Comparison of ENCODE assay signal across 27 mouse cellular contexts in the genomic region with DNA sequence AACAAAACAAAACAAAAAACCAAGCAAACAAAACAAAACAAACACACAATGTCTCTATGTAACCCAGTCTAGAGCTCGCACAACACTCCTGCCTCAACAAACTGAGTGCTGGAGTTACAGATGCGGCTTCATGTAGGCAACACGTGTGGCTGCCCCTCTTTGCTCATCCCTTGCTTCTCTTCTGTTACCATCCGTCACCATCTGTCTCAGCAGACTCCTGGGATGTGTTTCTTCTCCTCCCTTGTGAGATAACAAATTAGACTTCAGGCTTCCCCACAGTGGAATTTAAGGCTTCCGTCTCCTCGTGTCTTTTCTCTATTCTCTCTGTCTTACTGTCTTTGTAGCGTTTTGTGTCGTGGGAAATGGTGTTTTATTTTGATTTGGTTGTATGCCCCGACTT. TPM values are rescaled to one million over a fixed set of nuclear protein-coding genes. Genes with fewer than 3 reads are reported as not detected.
A peak's percentile ranks its signal among the peaks of the same experiment; 100 is the strongest.
DNase-seq lines count a peak whose midpoint lies in the region; ATAC-seq lines count a peak whose summit lies in the region.
"Had no signal": no experiment of that assay in that cellular context is flagged by ENCODE, and none has a peak within 500 bp of the region (broad histone marks: within the 10 kb centered on the region; RNA-seq: fewer than 3 reads in every experiment).

No protein-coding gene starts in this region.

- no peak overlapping the region for H3K27ac ChIP-seq in heart, embryonic 12.5 days (ENCODE audit: poor library complexity, severe bottlenecking)
- no peak overlapping the region for H3K27ac ChIP-seq in midbrain, embryonic 11.5 days (ENCODE audit: low read depth, low read length)
- H3K27ac ChIP-seq in midbrain, embryonic 15.5 days = no peak overlapping the region
- H3K27ac ChIP-seq: embryonic facial prominence, embryonic 13.5 days; embryonic facial prominence, embryonic 15.5 days; forebrain, embryonic 10.5 days; forebrain, embryonic 12.5 days had no signal

- 53% methylated on average over 9 of the region's 9 CpGs for WGBS in heart, embryonic 12.5 days
- 78% methylated on average over 9 of the region's 9 CpGs for WGBS in midbrain, embryonic 11.5 days
- 63% methylated on average over 9 of the region's 9 CpGs for WGBS in midbrain, embryonic 15.5 days

- H3K4me2 ChIP-seq in heart, embryonic 12.5 days = no peak overlapping the region
- H3K4me2 ChIP-seq in midbrain, embryonic 11.5 days = no peak overlapping the region
- no peak overlapping the region for H3K4me2 ChIP-seq in midbrain, embryonic 15.5 days
- H3K4me2 ChIP-seq: embryonic facial prominence, embryonic 13.5 days; embryonic facial prominence, embryonic 15.5 days; forebrain, embryonic 12.5 days had no signal

- no peak overlapping the region for H3K9ac ChIP-seq in heart, embryonic 12.5 days
- H3K9ac ChIP-seq in midbrain, embryonic 11.5 days (ENCODE audit: low read length) = no peak overlapping the region
- no peak overlapping the region for H3K9ac ChIP-seq in midbrain, embryonic 15.5 days
- H3K9ac ChIP-seq: embryonic facial prominence, embryonic 13.5 days; embryonic facial prominence, embryonic 15.5 days; forebrain, embryonic 12.5 days had no signal

- no peaks in the 10 kb centered on the region for H3K27me3 ChIP-seq in heart, embryonic 12.5 days (replicated peaks)
- no peaks in the 10 kb centered on the region for H3K27me3 ChIP-seq in midbrain, embryonic 11.5 days (ENCODE audit: control insufficient read depth, insufficient read depth, low read length)
- H3K27me3 ChIP-seq in midbrain, embryonic 15.5 days (replicated peaks) = no peaks in the 10 kb centered on the region
- H3K27me3 ChIP-seq: embryonic facial prominence, embryonic 13.5 days; embryonic facial prominence, embryonic 15.5 days; forebrain, embryonic 12.5 days had no signal

- ATAC-seq in heart, embryonic 12.5 days (ENCODE audit: insufficient number of reproducible peaks, low FRiP score) = no peak
- no peak for ATAC-seq in midbrain, embryonic 11.5 days (ENCODE audit: low FRiP score)
- ATAC-seq in midbrain, embryonic 15.5 days (replicated peaks) = no peak
- ATAC-seq: activated CD4-positive, CD25-positive, alpha-beta regulatory T cell, adult 4 months; CD4-positive, CD25-positive, alpha-beta regulatory T cell, adult 4 months; forebrain, embryonic 14.5 days; forebrain, embryonic 16.5 days; Patski had no signal

- H3K4me3 ChIP-seq in heart, embryonic 12.5 days = no peak overlapping the region
- H3K4me3 ChIP-seq in midbrain, embryonic 11.5 days (ENCODE audit: low read depth, low read length) = no peak overlapping the region
- H3K4me3 ChIP-seq in midbrain, embryonic 15.5 days = no peak overlapping the region
- H3K4me3 ChIP-seq: embryonic facial prominence, embryonic 13.5 days; embryonic facial prominence, embryonic 15.5 days; erythroblast, embryonic 14.5 days; forebrain, embryonic 10.5 days; forebrain, embryonic 12.5 days had no signal

- no peaks in the 10 kb centered on the region for H3K9me3 ChIP-seq in heart, embryonic 12.5 days (replicated peaks)
- no peaks in the 10 kb centered on the region for H3K9me3 ChIP-seq in midbrain, embryonic 11.5 days (ENCODE audit: control insufficient read depth, low read length)
- no peaks in the 10 kb centered on the region for H3K9me3 ChIP-seq in midbrain, embryonic 15.5 days
- H3K9me3 ChIP-seq: embryonic facial prominence, embryonic 13.5 days; embryonic facial prominence, embryonic 15.5 days; forebrain, embryonic 10.5 days; forebrain, embryonic 12.5 days; G1E had no signal

- H3K4me1 ChIP-seq in heart, embryonic 12.5 days (replicated peaks) = peaks cover 2% of the 10 kb centered on the region; the same call in 1 of the 2 replicates
- no peaks in the 10 kb centered on the region for H3K4me1 ChIP-seq in midbrain, embryonic 11.5 days (ENCODE audit: control insufficient read depth, insufficient read depth, low read length)
- no peaks in the 10 kb centered on the region for H3K4me1 ChIP-seq in midbrain, embryonic 15.5 days

- no peaks in the 10 kb centered on the region for H3K36me3 ChIP-seq in heart, embryonic 12.5 days
- no peaks in the 10 kb centered on the region for H3K36me3 ChIP-seq in midbrain, embryonic 11.5 days (ENCODE audit: control insufficient read depth, insufficient read depth, low read length)
- no peaks in the 10 kb centered on the region for H3K36me3 ChIP-seq in midbrain, embryonic 15.5 days (replicated peaks)
- H3K36me3 ChIP-seq: embryonic facial prominence, embryonic 13.5 days; embryonic facial prominence, embryonic 15.5 days; forebrain, embryonic 10.5 days; forebrain, embryonic 12.5 days; G1E had no signal

- peak; percentile 54 for DNase-seq in heart, adult 11 months
- peak; percentile 41 for DNase-seq in midbrain, embryonic 11.5 days (ENCODE audit: low spot score, missing footprints)
- peak; percentile 38 for DNase-seq in brain, adult 2 months (ENCODE audit: low read depth, low spot score)
- DNase-seq: adrenal gland, adult 8-10 months; adrenal gland, postnatal 14 days; adrenal gland, postnatal 36 days; B cell, adult 2 months; cerebellum, adult 11 months; cerebellum, adult 18-20 months; cerebellum, adult 8-10 months; cerebellum, adult 9-11 months; cerebellum, postnatal 14 days; cerebellum, postnatal 36 days; embryo, embryonic 11 days had no signal

RNA-seq across cellular contexts. Expression of a gene that starts 7.6 kb away (rescaled TPM):
- polyA plus RNA-seq in heart, embryonic 12.5 days (2016; fragmentation: Nextera tagmentation; extraction: Ambion mirVana) = 43.6 and 43.8 TPM in 2 replicates
- 17.4 and 18.7 TPM in 2 replicates for polyA plus RNA-seq in midbrain, embryonic 11.5 days (2014; fragmentation: Nextera tagmentation; extraction: Ambion mirVana)
- polyA plus RNA-seq in midbrain, embryonic 15.5 days (2015; fragmentation: Nextera tagmentation; extraction: Ambion mirVana) = 17.9 and 18.8 TPM in 2 replicates

RNA-seq across cellular contexts. Expression of a gene that starts 57.8 kb away (rescaled TPM):
- 42.8 and 43.4 TPM in 2 replicates for polyA plus RNA-seq in heart, embryonic 12.5 days (2016; fragmentation: Nextera tagmentation; extraction: Ambion mirVana)
- polyA plus RNA-seq in midbrain, embryonic 11.5 days (2014; fragmentation: Nextera tagmentation; extraction: Ambion mirVana) = 24.6 and 26.4 TPM in 2 replicates
- 42.2 and 45.3 TPM in 2 replicates for polyA plus RNA-seq in midbrain, embryonic 15.5 days (2015; fragmentation: Nextera tagmentation; extraction: Ambion mirVana)

RNA-seq across cellular contexts. Expression of a gene that starts 57.9 kb away (rescaled TPM):
- polyA plus RNA-seq in heart, embryonic 12.5 days (2016; fragmentation: Nextera tagmentation; extraction: Ambion mirVana) = 15.1 and 16.5 TPM in 2 replicates
- 36.5 and 41.8 TPM in 2 replicates for polyA plus RNA-seq in midbrain, embryonic 11.5 days (2014; fragmentation: Nextera tagmentation; extraction: Ambion mirVana)
- polyA plus RNA-seq in midbrain, embryonic 15.5 days (2015; fragmentation: Nextera tagmentation; extraction: Ambion mirVana) = 21.0 and 21.4 TPM in 2 replicates
